Mouse (Mus musculus) lung, postnatal 0 days (tissue): Measurements from ENCODE around the gene Myadml2. TPM values are rescaled to one million over a fixed set of nuclear protein-coding genes. Genes with fewer than 3 reads are reported as not detected.

Experiments
- ATAC-seq: fragments of 200-750 bp; cut with Nextera tagmentation; 2 replicates; pipeline ENCODE4 v1.8.0; 2017; ENCODE audit warnings: moderate library complexity
- DNase-seq: peaks from one replicate; pipeline ENCODE4 v3.0.0-alpha.2; 2016; ENCODE audit warnings: low spot score
- H3K27ac ChIP-seq: fragments of 300-500 bp; sonication (generic); 2 replicates; pipeline ENCODE4 v1.5.1; 2014; ENCODE audit warnings: antibody characterized with exemption, mild to moderate bottlenecking, low read length, mixed read lengths
- H3K27me3 ChIP-seq: fragments of 300-500 bp; sonication (generic); replicated peaks from 2 replicates; pipeline ENCODE4 v1.6.1; 2014; ENCODE audit warnings: low read length, mixed read lengths; ENCODE audit not compliant: insufficient read depth
- H3K36me3 ChIP-seq: fragments of 300-500 bp; sonication (generic); 2 replicates; pipeline ENCODE4 v1.6.1; 2014; ENCODE audit warnings: low read length, mixed read lengths; ENCODE audit not compliant: insufficient read depth
- H3K4me1 ChIP-seq: fragments of 300-500 bp; sonication (generic); 2 replicates; pipeline ENCODE4 v1.6.1; 2014; ENCODE audit warnings: antibody characterized with exemption, low read depth, low read length, mixed read lengths; ENCODE audit not compliant: insufficient read depth
- H3K4me2 ChIP-seq: fragments of 300-500 bp; sonication (generic); replicated peaks from 2 replicates; pipeline ENCODE4 v1.6.1; 2014; ENCODE audit warnings: low read depth, mild to moderate bottlenecking, low read length, moderate library complexity, mixed read lengths
- H3K4me3 ChIP-seq: fragments of 300-500 bp; sonication (generic); 2 replicates; pipeline ENCODE4 v1.5.1; 2014; ENCODE audit warnings: low read depth, low read length
- H3K9ac ChIP-seq: fragments of 300-500 bp; sonication (generic); replicated peaks from 2 replicates; pipeline ENCODE4 v1.6.1; 2014; ENCODE audit warnings: low read depth, mild to moderate bottlenecking
- H3K9me3 ChIP-seq: fragments of 300-500 bp; sonication (generic); 2 replicates; pipeline ENCODE4 v1.6.1; 2016; ENCODE audit warnings: low read length, mixed read lengths
- CTCF ChIP-seq: IDR thresholded peaks from 2 replicates; pipeline ENCODE4 v1.5.1; 2016; ENCODE audit warnings: antibody characterized with exemption, mild to moderate bottlenecking
- EP300 ChIP-seq: IDR thresholded peaks from 2 replicates; pipeline ENCODE4 v1.6.1; 2016; ENCODE audit warnings: antibody characterized with exemption, mild to moderate bottlenecking, control low read depth
- WGBS: fragments of 180-500 bp; shearing (Covaris S2); extraction: QIAGEN DNeasy Blood & Tissue Kit; methylation state at CpG from one replicate; pipeline ENCODE4 v1.1.7; 2014; 5-methylcytosine and 5-hydroxymethylcytosine counted together
- polyA plus RNA-seq: library from polyadenylated mRNA; unstranded; fragments of >200 nt; fragmentation: Nextera tagmentation; extraction: Ambion mirVana; gene quantifications from 2 replicates; pipeline ENCODE4 v1.2.1, GENCODE M21; 2015

Myadml2 gene
- polyA plus RNA-seq, 1 experiment from 2014 or later = not detected

DNA sequence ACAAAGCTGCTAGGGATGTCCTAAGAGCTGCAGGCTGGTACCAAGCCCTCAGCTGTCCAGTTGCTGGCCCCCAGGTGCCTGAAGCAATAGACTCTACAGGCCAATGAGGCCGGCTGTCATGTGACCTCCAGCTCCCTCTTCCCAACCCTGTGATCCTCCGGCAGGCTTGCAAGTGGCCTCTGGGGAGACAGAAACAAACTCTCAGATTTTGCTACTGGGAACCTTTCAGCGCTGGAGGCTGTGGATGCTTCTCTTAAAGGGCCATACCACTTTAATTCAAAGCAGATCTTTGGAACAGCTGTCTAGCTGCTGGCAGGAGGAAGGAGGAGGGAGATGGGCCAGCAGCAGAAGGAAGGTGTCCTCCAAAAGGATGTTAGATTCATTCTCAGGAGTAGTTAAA, 18.7 kb upstream of the Myadml2 start:
- H3K27me3 ChIP-seq = 0 out of 2 replicates have a peak, but pooled peaks cover 7% of the 10 kb centered on the region
- H3K27ac ChIP-seq = no peak overlapping the region
- H3K36me3 ChIP-seq = no peaks in the 10 kb centered on the region
- no peak overlapping the region for H3K9ac ChIP-seq
- H3K9me3 ChIP-seq = no peaks in the 10 kb centered on the region
- TF ChIP-seq EP300 = no peak
- no peak for TF ChIP-seq CTCF
- H3K4me1 ChIP-seq = no peaks in the 10 kb centered on the region
- 6% methylated on average over 3 of the region's 3 CpGs for WGBS
- no peak overlapping the region for H3K4me3 ChIP-seq
- no peak overlapping the region for H3K4me2 ChIP-seq
- DNase-seq (no peak), ATAC-seq (peak; percentile 32; the same call in 1 of the 2 replicates)

DNA sequence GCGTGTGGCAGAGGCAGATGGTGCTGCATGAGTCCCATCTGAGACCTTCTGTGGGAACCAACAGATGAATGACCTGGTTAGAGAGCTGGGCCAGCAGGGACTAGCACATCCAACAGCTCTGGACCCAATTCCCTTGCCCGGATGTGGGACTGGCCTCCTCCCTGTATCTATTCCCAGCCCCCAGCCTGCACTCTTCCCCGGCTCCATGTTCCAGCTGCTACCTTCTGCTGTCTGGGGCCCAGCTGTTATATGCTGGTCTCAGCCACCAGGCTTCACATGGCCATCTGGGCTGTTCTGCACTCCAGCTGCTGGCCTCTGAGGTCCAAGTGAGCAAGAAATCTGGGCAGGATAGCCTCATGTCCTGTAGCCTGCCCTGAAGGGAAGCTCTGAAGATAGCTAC, 17.4 kb upstream of the Myadml2 start:
- DNase-seq = peak; percentile 79
- Histone ChIP-seq H3K4me2 (no peak overlapping the region), H3K27ac (0 out of 2 replicates have a peak overlapping the region, but pooled peaks have one; percentile 26), H3K9me3 (no peaks in the 10 kb centered on the region), H3K4me1 (peaks cover 4% of the 10 kb centered on the region), H3K9ac (no peak overlapping the region), H3K27me3 (peaks cover 17% of the 10 kb centered on the region; the same call in 1 of the 2 replicates), H3K36me3 (no peaks in the 10 kb centered on the region), H3K4me3 (no peak overlapping the region)
- TF ChIP-seq EP300 (no peak), CTCF (no peak; the same call in 1 of the 2 replicates)
- ATAC-seq = peak; percentile 83
- 60% methylated on average over 3 of the region's 3 CpGs for WGBS

- no peaks in the 10 kb centered on the region for H3K9me3 ChIP-seq
- 85% methylated on average over 5 of the region's 5 CpGs for WGBS
- H3K27me3 ChIP-seq = peaks cover 34% of the 10 kb centered on the region
- H3K9ac ChIP-seq = no peak overlapping the region
- H3K4me3 ChIP-seq = no peak overlapping the region
- H3K4me1 ChIP-seq = peaks cover 7% of the 10 kb centered on the region
- TF ChIP-seq EP300 (no peak), CTCF (no peak)
- H3K36me3 ChIP-seq = no peaks in the 10 kb centered on the region
- ATAC-seq (no peak), DNase-seq (no peak)
- no peak overlapping the region for H3K4me2 ChIP-seq
- H3K27ac ChIP-seq = no peak overlapping the region
Measured at GRCm38 (mm10) chr11:120663714-120664113, 15.8 kb upstream of the Myadml2 start.

DNA sequence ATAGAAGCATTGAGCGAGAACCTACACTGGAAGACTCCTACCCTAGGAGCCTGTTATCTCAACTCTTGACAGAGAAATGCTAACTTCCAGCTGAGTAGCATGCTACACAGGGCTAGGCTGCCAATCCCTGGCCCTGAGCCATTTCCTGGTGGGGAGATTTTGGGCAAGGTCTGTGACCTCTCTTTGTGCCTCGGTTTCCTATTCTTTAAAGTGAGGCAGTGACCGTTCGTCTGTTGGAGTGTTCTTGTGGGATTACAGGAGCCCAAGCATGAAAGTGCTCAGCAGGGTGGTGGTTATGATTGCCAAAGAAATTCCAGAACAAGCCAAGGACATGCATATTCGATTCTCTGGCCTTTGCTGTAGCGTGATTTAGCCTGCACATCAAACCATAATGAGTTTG, 14.8 kb upstream of the Myadml2 start:
- H3K9ac ChIP-seq = no peak overlapping the region
- peaks cover 41% of the 10 kb centered on the region for H3K27me3 ChIP-seq
- H3K4me2 ChIP-seq = no peak overlapping the region
- H3K9me3 ChIP-seq = no peaks in the 10 kb centered on the region
- ATAC-seq (no peak), DNase-seq (no peak)
- no peak for TF ChIP-seq EP300
- TF ChIP-seq CTCF = no peak
- H3K4me1 ChIP-seq = peaks cover 7% of the 10 kb centered on the region
- no peak overlapping the region for H3K27ac ChIP-seq
- no peaks in the 10 kb centered on the region for H3K36me3 ChIP-seq
- no peak overlapping the region for H3K4me3 ChIP-seq
- 41% methylated on average over 6 of the region's 6 CpGs for WGBS

GRCm38 (mm10) chr11:120661076-120661460, 13.1 kb upstream of the Myadml2 start, which contains the start of gene Notum:
Gene Notum, minus strand, starts transcription at chr11:120661175.
- no peak for DNase-seq
- peak; percentile 1; the same call in 1 of the 2 replicates for ATAC-seq

DNA sequence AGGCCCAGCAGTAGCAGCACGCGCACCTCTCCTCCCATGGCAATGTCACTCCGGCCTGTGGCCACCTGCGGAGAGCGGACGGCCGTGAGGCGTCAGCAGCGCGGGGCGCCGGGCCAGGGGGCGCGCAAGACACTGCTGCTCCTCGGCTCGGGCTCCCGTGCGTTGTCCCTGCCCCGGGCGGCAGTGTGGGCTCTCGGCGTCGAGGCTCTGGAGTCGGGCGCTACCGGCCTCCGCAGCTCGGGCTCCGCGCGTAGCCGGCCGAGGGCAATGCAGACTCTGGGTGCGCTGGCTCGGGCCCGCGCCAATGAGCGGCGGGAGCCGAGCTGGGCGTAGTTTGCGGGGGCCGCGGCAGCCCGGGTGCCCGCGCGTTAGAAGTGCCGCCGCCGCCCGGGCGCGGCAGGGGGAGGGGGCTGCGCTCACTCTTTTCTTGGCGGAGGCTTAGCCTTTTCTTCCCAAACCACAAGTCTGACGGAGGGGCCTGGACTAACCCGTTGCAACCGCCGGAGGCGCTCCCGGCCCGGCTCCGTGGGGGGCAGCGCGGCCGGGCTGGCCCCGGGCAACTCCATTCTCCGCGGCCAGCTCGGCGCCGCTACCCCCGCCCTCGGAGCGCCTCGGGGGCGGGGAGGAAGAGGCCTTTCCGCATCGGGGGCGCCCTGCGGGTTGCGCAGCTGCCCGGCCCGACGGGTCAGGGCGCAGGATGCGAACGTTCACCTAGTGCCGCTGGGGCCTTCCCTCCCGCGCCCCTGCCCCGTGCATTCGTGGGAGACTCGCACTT, 12.5 kb upstream of the Myadml2 start:
- TF ChIP-seq CTCF (peak; percentile 41), EP300 (no peak)
- Histone ChIP-seq H3K27ac (no peak overlapping the region), H3K4me3 (peak overlapping the region; percentile 45), H3K9me3 (no peaks in the 10 kb centered on the region), H3K4me2 (peak overlapping the region; percentile 79), H3K4me1 (peaks cover 7% of the 10 kb centered on the region), H3K36me3 (no peaks in the 10 kb centered on the region), H3K27me3 (peaks cover 41% of the 10 kb centered on the region), H3K9ac (no peak overlapping the region)
- ATAC-seq (peak; percentile 72), DNase-seq (peak; percentile 75)
- under 1% methylated on average over 56 of the region's 95 CpGs for WGBS

More at GRCm38 (mm10) chr11:120661076-120661460, 13.1 kb upstream of the Myadml2 start, which contains the start of gene Notum:
- Histone ChIP-seq H3K9me3 (no peaks in the 10 kb centered on the region), H3K4me2 (peak within 1 kb of the TSS; percentile 79), H3K27me3 (peaks cover 41% of the 10 kb centered on the region), H3K36me3 (no peaks in the 10 kb centered on the region), H3K9ac (no peak within 1 kb of the TSS), H3K4me1 (peaks cover 7% of the 10 kb centered on the region), H3K27ac (no peak within 1 kb of the TSS), H3K4me3 (peak within 1 kb of the TSS; percentile 45)
- TF ChIP-seq CTCF (no peak), EP300 (no peak)
- 4% methylated on average over 35 of the region's 35 CpGs for WGBS
